Mouse (Mus musculus) embryonic facial prominence, embryonic 12.5 days (tissue): Measurements from ENCODE around the gene Tnfsf18. TPM values are rescaled to one million over a fixed set of nuclear protein-coding genes. Genes with fewer than 3 reads are reported as not detected.

Experiments used
- ATAC-seq: fragments of 200-750 bp; cut with Nextera tagmentation; 2 replicates; pipeline ENCODE4 v1.8.0; 2017; ENCODE audit not compliant: insufficient number of reproducible peaks, insufficient read depth, low FRiP score, low TSS enrichment
- H3K27ac ChIP-seq: fragments of 300-500 bp; sonication (generic); 2 replicates; pipeline ENCODE4 v1.5.1; 2016; ENCODE audit warnings: mild to moderate bottlenecking
- H3K27me3 ChIP-seq: fragments of 300-500 bp; sonication (generic); 2 replicates; pipeline ENCODE4 v1.6.1; 2016; ENCODE audit warnings: mild to moderate bottlenecking, moderate library complexity
- H3K36me3 ChIP-seq: fragments of 300-500 bp; sonication (generic); 2 replicates; pipeline ENCODE4 v1.6.1; 2016; ENCODE audit warnings: mild to moderate bottlenecking
- H3K4me1 ChIP-seq: fragments of 300-500 bp; sonication (generic); 2 replicates; pipeline ENCODE4 v1.6.1; 2016
- H3K4me2 ChIP-seq: fragments of 300-500 bp; sonication (generic); replicated peaks from 2 replicates; pipeline ENCODE4 v1.6.1; 2016; ENCODE audit warnings: mild to moderate bottlenecking, moderate library complexity
- H3K4me3 ChIP-seq: fragments of 300-500 bp; sonication (generic); 2 replicates; pipeline ENCODE4 v1.5.1; 2016; ENCODE audit warnings: mild to moderate bottlenecking
- H3K9ac ChIP-seq: fragments of 300-500 bp; sonication (generic); 2 replicates; pipeline ENCODE4 v1.6.1; 2016; ENCODE audit warnings: mild to moderate bottlenecking, moderate library complexity
- H3K9me3 ChIP-seq: fragments of 300-500 bp; sonication (generic); 2 replicates; pipeline ENCODE4 v1.6.1; 2016; ENCODE audit warnings: mild to moderate bottlenecking, moderate library complexity
- WGBS: fragments of 180-500 bp; shearing (Covaris S2); methylation state at CpG from one replicate; pipeline ENCODE4 v1.1.7; 2016; 5-methylcytosine and 5-hydroxymethylcytosine counted together
- polyA plus RNA-seq: library from polyadenylated mRNA; unstranded; fragments of >200 nt; fragmentation: Nextera tagmentation; extraction: Ambion mirVana; gene quantifications from 2 replicates; pipeline ENCODE4 v1.2.1, GENCODE M21; 2016

The Tnfsf18 gene
- polyA plus RNA-seq, 1 experiment from 2014 or later, result not detected

- no peak overlapping the region for H3K4me2 ChIP-seq
- WGBS, result 75% methylated on average over 6 of the region's 6 CpGs
- H3K4me1 ChIP-seq, result 0 out of 2 replicates have a peak, but pooled peaks cover 2% of the 10 kb centered on the region
- H3K9ac ChIP-seq, result no peak overlapping the region
- no peak overlapping the region for H3K4me3 ChIP-seq
- H3K36me3 ChIP-seq, result no peaks in the 10 kb centered on the region
- no peak for ATAC-seq
- H3K27me3 ChIP-seq, result no peaks in the 10 kb centered on the region
- H3K27ac ChIP-seq, result no peak overlapping the region
- no peaks in the 10 kb centered on the region for H3K9me3 ChIP-seq
Measured at GRCm38 (mm10) chr1:161500114-161500810, 5.8 kb downstream of the Tnfsf18 start.

GRCm38 (mm10) chr1:161500811-161501146, 6.3 kb downstream of the Tnfsf18 start:
- Histone ChIP-seq H3K27me3 (no peaks in the 10 kb centered on the region), H3K4me3 (no peak overlapping the region), H3K4me1 (0 out of 2 replicates have a peak, but pooled peaks cover 2% of the 10 kb centered on the region), H3K9ac (no peak overlapping the region), H3K9me3 (no peaks in the 10 kb centered on the region), H3K4me2 (no peak overlapping the region), H3K36me3 (no peaks in the 10 kb centered on the region), H3K27ac (no peak overlapping the region)
- WGBS, result 73% methylated on average over 4 of the region's 4 CpGs
- no peak for ATAC-seq

GRCm38 (mm10) chr1:161506317-161506716, 11.9 kb downstream of the Tnfsf18 start:
- no peaks in the 10 kb centered on the region for H3K4me1 ChIP-seq
- H3K9me3 ChIP-seq, result no peaks in the 10 kb centered on the region
- no peak overlapping the region for H3K9ac ChIP-seq
- no peak overlapping the region for H3K4me3 ChIP-seq
- ATAC-seq, result no peak
- no peaks in the 10 kb centered on the region for H3K36me3 ChIP-seq
- no peak overlapping the region for H3K4me2 ChIP-seq
- no peaks in the 10 kb centered on the region for H3K27me3 ChIP-seq
- H3K27ac ChIP-seq, result no peak overlapping the region
- 87% methylated on average over 4 of the region's 4 CpGs for WGBS

GRCm38 (mm10) chr1:161507623-161508047, 13.2 kb downstream of the Tnfsf18 start:
- no peak overlapping the region for H3K4me3 ChIP-seq
- 68% methylated on average over 3 of the region's 3 CpGs for WGBS
- no peak for ATAC-seq

GRCm38 (mm10) chr1:161517355-161517754, 22.9 kb downstream of the Tnfsf18 start:
- no peaks in the 10 kb centered on the region for H3K27me3 ChIP-seq
- no peak overlapping the region for H3K9ac ChIP-seq
- H3K4me1 ChIP-seq, result no peaks in the 10 kb centered on the region
- H3K4me3 ChIP-seq, result no peak overlapping the region
- no peaks in the 10 kb centered on the region for H3K36me3 ChIP-seq
- no peak for ATAC-seq
- 80% methylated on average over 3 of the region's 3 CpGs for WGBS
- no peaks in the 10 kb centered on the region for H3K9me3 ChIP-seq
- no peak overlapping the region for H3K27ac ChIP-seq
- no peak overlapping the region for H3K4me2 ChIP-seq

More at GRCm38 (mm10) chr1:161507623-161508047, 13.2 kb downstream of the Tnfsf18 start:
- no peak overlapping the region for H3K9ac ChIP-seq
- H3K27me3 ChIP-seq, result no peaks in the 10 kb centered on the region
- H3K36me3 ChIP-seq, result no peaks in the 10 kb centered on the region
- H3K4me2 ChIP-seq, result no peak overlapping the region
- H3K27ac ChIP-seq, result no peak overlapping the region
- H3K9me3 ChIP-seq, result no peaks in the 10 kb centered on the region
- H3K4me1 ChIP-seq, result no peaks in the 10 kb centered on the region

- WGBS, result 86% methylated on average over 1 of the region's 1 CpGs
- no peaks in the 10 kb centered on the region for H3K4me1 ChIP-seq
- H3K36me3 ChIP-seq, result no peaks in the 10 kb centered on the region
- no peak overlapping the region for H3K9ac ChIP-seq
- no peak overlapping the region for H3K4me2 ChIP-seq
- no peak for ATAC-seq
- H3K27ac ChIP-seq, result no peak overlapping the region
- H3K4me3 ChIP-seq, result no peak overlapping the region
- no peaks in the 10 kb centered on the region for H3K9me3 ChIP-seq
- H3K27me3 ChIP-seq, result no peaks in the 10 kb centered on the region
Measured at GRCm38 (mm10) chr1:161520223-161520622, 25.8 kb downstream of the Tnfsf18 start.

GRCm38 (mm10) chr1:161528173-161528572, 33.7 kb downstream of the Tnfsf18 start:
- H3K9ac ChIP-seq, result no peak overlapping the region
- no peak overlapping the region for H3K27ac ChIP-seq
- no peaks in the 10 kb centered on the region for H3K36me3 ChIP-seq
- no peaks in the 10 kb centered on the region for H3K27me3 ChIP-seq
- whole genome bisulfite sequencing, result 79% methylated on average over 1 of the region's 1 CpGs
- H3K4me3 ChIP-seq, result no peak overlapping the region
- H3K4me1 ChIP-seq, result no peaks in the 10 kb centered on the region
- no peaks in the 10 kb centered on the region for H3K9me3 ChIP-seq
- ATAC-seq, result no peak
- no peak overlapping the region for H3K4me2 ChIP-seq

- ATAC-seq, result no peak
- Histone ChIP-seq H3K9me3 (no peaks in the 10 kb centered on the region), H3K27me3 (no peaks in the 10 kb centered on the region), H3K36me3 (no peaks in the 10 kb centered on the region), H3K27ac (no peak overlapping the region), H3K9ac (no peak overlapping the region), H3K4me2 (no peak overlapping the region), H3K4me3 (no peak overlapping the region), H3K4me1 (no peaks in the 10 kb centered on the region)
- WGBS, result 82% methylated on average over 5 of the region's 5 CpGs
Measured at GRCm38 (mm10) chr1:161550596-161551095, 56.2 kb downstream of the Tnfsf18 start.

- Histone ChIP-seq H3K4me2 (no peak overlapping the region), H3K4me1 (no peaks in the 10 kb centered on the region), H3K27ac (no peak overlapping the region), H3K9me3 (no peaks in the 10 kb centered on the region), H3K27me3 (no peaks in the 10 kb centered on the region), H3K36me3 (no peaks in the 10 kb centered on the region), H3K4me3 (no peak overlapping the region), H3K9ac (no peak overlapping the region)
- ATAC-seq, result no peak
- 73% methylated on average over 2 of the region's 2 CpGs for WGBS
Measured at GRCm38 (mm10) chr1:161552098-161552497, 57.6 kb downstream of the Tnfsf18 start.

Other genes with a start within 250 kb of the Tnfsf18 start
- 427 and 464 TPM in 2 replicates for gene Prdx6, start 243.4 kb upstream of the Tnfsf18 start, polyA plus RNA-seq
- gene Tnfsf4, start 99.2 kb upstream of the Tnfsf18 start, polyA plus RNA-seq, result not detected in 2 replicates